Mouse (Mus musculus) thymus, adult 2 months (tissue): Measurements from ENCODE around the gene Tnxb.

ENCODE experiments used
- CTCF ChIP-seq: fragments of 200-500 bp; IDR thresholded peaks from 2 replicates; pipeline ENCODE4 v1.5.1; 2012; ENCODE audit warnings: mild to moderate bottlenecking, control low read depth, low read length, moderate library complexity, borderline replicate concordance; ENCODE audit not compliant: control insufficient read depth, poor library complexity, insufficient read depth; ENCODE audit errors: extremely low read depth
- POLR2A ChIP-seq: fragments of 200-500 bp; IDR thresholded peaks from 2 replicates; pipeline ENCODE4 v1.6.1; 2012; ENCODE audit warnings: mild to moderate bottlenecking, low read length, control low read depth, moderate library complexity; ENCODE audit not compliant: control insufficient read depth, poor library complexity, insufficient read depth; ENCODE audit errors: extremely low read depth

- no peak for TF ChIP-seq POLR2A
- TF ChIP-seq CTCF: no peak
Observed at GRCm38 (mm10) chr17:34658591-34658990, 11.7 kb upstream of the Tnxb start.
